Mouse (Mus musculus) spleen, adult 12 weeks (tissue): Measurements from ENCODE around the gene Rhof.
A peak's percentile ranks its signal among the peaks of the same experiment; 100 is the strongest.
"Not testable (repeated sequence)": the region's sequence is repeated elsewhere in the genome, so short reads cannot be mapped to it uniquely, and the experiment has no call there.

Experiments used
- DNase-seq: peaks from one replicate; pipeline ENCODE4 v3.0.0; 2022; ENCODE audit warnings: low spot score

Gene Rhof

DNA sequence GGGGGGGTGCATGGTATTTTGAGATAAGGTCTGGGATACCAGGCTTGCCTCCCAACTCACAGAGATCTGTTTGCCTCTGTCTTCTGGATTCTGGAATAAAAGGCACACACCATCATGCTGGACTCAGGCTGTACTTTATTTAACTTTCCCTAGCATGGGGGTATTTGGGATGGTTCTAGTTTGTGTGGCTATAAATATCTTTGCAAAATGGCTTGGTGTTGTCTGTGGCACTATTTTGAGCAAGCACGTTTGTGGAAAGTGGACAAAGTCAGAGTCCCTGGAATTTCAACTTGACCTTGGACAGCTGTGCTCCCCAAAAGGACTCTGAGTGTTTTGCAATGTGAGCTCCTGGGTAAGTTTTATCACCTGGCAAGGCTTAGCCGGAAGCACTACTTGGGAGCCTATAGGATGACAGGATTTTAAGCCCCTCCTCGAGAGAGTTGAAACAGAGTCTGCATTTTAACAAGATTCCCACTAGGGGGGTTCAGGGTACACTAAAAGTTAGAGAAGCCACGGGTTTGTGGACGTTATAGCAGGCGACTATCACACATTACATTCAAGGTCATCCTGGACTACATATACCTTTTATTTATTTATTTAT, 65.0 kb downstream of the Rhof start:
- no peak for DNase-seq

GRCm38 (mm10) chr5:123064207-123064606, 68.3 kb downstream of the Rhof start:
- peak; percentile 48 for DNase-seq

DNA sequence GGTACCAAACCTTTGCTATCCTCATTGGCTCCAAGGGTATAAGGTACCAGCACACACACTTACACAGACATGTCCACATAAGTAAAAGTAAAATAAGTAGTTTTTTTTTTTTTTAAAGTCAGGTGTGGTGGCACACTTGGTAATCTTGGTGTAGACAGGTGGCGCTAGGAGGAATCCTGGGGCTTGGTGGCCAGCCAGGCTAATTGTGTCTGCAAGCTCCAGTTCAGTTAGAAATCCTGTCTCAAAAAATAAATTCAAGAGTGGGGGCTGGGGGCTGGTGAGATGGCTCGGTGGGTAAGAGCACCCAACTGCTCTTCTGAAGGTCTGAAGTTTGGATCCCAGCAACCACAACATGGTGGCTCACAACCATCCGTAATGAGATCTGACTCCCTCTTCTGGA, 69.4 kb downstream of the Rhof start:
- DNase-seq = no peak

DNA sequence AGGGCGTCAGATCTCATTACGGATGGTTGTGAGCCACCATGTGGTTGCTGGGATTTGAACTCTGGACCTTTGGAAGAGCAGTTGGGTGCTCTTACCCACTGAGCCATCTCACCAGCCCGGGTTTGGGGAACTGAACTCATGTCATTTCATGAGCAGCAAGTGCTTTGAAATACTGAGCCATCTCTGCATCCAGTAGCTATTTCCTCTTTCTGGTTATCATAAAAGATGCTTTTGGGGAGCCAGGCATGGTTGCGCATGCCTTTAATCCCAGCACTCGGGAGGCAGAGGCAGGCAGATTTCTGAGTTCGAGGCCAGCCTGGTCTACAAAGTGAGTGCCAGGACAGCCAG, 71.1 kb downstream of the Rhof start:
- not testable (repeated sequence) for DNase-seq

GRCm38 (mm10) chr5:123060706-123061401, 71.6 kb downstream of the Rhof start:
- no peak for DNase-seq

DNA sequence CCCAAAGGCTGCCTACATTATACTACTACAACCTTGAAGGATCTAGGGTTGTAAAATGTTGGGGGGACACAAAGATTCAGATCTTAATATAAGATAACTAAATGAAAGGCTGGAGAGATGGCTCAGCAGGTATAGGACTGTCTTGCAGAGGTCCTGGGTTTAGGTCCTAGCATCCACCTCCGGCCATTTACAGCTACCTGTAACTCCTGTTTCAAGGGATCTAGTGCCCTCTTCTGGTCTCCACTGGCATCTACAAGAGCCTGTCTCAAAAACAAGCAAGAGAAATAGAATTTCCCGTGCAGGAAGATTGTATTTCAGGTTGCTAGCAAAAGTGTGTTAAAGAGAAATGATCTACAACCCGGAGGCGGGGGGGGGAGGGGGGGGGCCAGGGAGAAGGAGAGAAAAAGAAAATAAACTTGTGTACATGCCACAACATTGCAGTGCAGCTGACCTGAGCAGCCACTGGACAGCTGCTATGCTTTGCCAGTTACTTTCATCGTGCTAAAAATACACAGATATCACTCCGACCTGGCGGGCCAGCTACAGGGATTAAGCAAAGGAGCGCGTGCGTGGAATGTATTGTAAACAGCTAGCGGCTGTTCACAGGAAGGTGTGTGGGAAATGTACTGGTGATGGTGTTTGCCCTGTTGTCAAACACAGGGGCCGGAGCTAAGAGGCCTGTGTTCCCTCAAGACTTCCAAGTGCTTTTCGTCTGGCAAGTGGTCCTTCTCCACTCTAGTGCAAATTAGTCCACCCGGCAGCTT, 72.6 kb downstream of the Rhof start:
- DNase-seq = peak; percentile 27

GRCm38 (mm10) chr5:123058251-123059102, 74.0 kb downstream of the Rhof start:
- DNase-seq = no peak

GRCm38 (mm10) chr5:123057366-123058250, 74.9 kb downstream of the Rhof start:
- DNase-seq = peak; percentile 97
